Mouse (Mus musculus) left cerebral cortex, adult 9 months (tissue): ENCODE measurements around the gene Acr.

Experiments
- DNase-seq, 2 experiments: peaks; one replicate each; pipeline ENCODE4 v3.0.0; 2022; ENCODE audit warnings: low spot score in 2 of 2

Gene Acr

GRCm38 (mm10) chr15:89622312-89622958 is 54.3 kb downstream of the Acr start:
- DNase-seq: peak in 1 of 2 experiments; percentile 54

GRCm38 (mm10) chr15:89622959-89623625 is 55.0 kb downstream of the Acr start:
- no peak for DNase-seq

DNA sequence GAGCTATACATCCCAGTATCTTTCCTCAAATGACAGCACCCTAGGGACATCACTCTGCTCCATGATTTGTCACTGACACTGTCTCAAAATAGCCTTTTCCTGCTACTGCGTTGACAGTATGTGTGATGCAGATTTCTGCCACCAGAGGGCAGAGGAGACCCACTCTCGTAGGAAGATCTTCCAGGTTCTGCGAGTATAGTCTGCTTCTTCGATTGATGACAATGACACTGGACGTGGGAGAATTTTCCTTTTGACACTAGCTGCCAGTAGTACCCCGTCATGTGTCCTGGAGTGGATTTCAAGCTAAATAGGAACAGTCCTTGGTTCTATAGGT is 55.5 kb downstream of the Acr start:
- DNase-seq: peak in 1 of 2 experiments; percentile 81
